Mouse (Mus musculus): ENCODE data around the gene Bmf. TPM values are rescaled to one million over a fixed set of nuclear protein-coding genes. Genes with fewer than 3 reads are reported as not detected.
A peak's percentile ranks its signal among the peaks of the same experiment; 100 is the strongest.

Gene Bmf
- total and polyA plus RNA-seq, 3 experiments = 2.9 to 7.0 (median 5.5) TPM

DNA sequence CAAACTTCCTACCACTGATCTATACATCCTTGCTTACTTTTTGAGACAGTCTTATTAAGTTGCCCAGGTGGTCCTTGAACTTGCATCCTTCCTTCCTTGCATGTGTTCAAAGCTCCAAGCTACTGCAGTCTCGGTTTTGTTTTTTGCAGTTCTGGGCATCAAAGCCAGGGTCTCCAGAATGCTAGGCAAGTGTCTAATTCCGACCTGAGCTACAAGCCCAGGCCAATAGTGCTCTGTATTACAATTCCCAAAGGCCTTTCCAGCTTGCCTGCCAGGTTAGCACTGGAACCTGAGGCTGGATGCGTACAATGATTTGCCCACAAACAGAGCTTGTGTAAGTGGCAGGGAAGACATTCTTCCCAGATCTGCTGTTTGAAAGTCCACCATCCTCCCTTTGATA is 7.8 kb downstream of the Bmf start:
- TF ChIP-seq POLR2A (IDR thresholded peaks at IDR 0.05; ENCODE audit: insufficient read depth, low read depth, low read length) = no peak
- no peak for TF ChIP-seq EP300 (IDR thresholded peaks at IDR 0.05; ENCODE audit: insufficient read depth, low read depth, low read length)
- no peak for TF ChIP-seq CTCF (IDR thresholded peaks at IDR 0.05)
- WGBS = 82% methylated on average over 3 of the region's 3 CpGs
- Histone ChIP-seq H3K79me2 (replicated peaks; ENCODE audit: control insufficient read depth, insufficient read depth, low read length) (no peaks in the 10 kb centered on the region), H3K4me1 (ENCODE audit: control insufficient read depth, insufficient read depth, low read length) (peaks cover 38% of the 10 kb centered on the region), H3K27me3 (ENCODE audit: control insufficient read depth, insufficient read depth, low read length) (no peaks in the 10 kb centered on the region), H3K36me3 (ENCODE audit: control insufficient read depth, insufficient read depth, low read length) (peaks cover 13% of the 10 kb centered on the region), H3K27ac (peak overlapping the region; percentile 95), H3K9ac (ENCODE audit: low read depth, low read length) (no peak overlapping the region), H3K4me3 (no peak overlapping the region)
- peak in 1 of 2 experiments; percentile 18 for DNase-seq
- intact Hi-C loops (cut with DNase I) = loop anchor here (2.0 kb wide), 1 partner anchor 31 kb away; no protein-coding TSS in a partner anchor

DNA sequence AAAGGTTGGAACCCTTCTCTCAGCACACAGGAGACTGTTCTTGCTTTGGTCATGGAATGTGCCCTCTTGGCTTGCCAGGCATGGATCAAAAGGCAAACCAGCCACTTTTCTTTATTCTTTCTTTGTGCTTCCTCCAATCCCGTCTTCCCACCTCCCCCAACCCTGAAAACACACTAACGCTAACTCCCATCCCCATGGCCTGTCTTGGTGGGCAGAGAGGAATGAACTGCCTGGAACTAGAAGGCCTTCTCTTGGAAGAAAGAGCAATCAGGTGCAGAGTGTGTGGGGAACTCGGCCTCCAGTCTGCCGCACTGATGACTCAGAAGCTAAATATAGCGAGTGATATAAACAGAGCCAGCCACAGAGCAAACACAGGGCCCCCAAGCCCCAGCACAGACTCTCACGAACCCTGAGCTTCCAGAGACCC is 8.8 kb downstream of the Bmf start:
- WGBS = 11% methylated on average over 6 of the region's 6 CpGs
- H3K4me3 ChIP-seq = no peak overlapping the region
- H3K79me2 ChIP-seq (replicated peaks; ENCODE audit: control insufficient read depth, insufficient read depth, low read length) = no peaks in the 10 kb centered on the region
- peak overlapping the region; percentile 50 for H3K9ac ChIP-seq (ENCODE audit: low read depth, low read length)
- TF ChIP-seq CTCF (IDR thresholded peaks at IDR 0.05) (no peak), POLR2A (IDR thresholded peaks at IDR 0.05; ENCODE audit: insufficient read depth, low read depth, low read length) (peak; percentile 44; the same call in 1 of the 2 replicates), EP300 (IDR thresholded peaks at IDR 0.05; ENCODE audit: insufficient read depth, low read depth, low read length) (0 out of 2 replicates have a peak, but pooled peaks have one; percentile 42)
- peaks cover 6% of the 10 kb centered on the region; the same call in 1 of the 2 replicates for H3K36me3 ChIP-seq (ENCODE audit: control insufficient read depth, insufficient read depth, low read length)
- H3K27me3 ChIP-seq (ENCODE audit: control insufficient read depth, insufficient read depth, low read length) = no peaks in the 10 kb centered on the region
- intact Hi-C loops (cut with DNase I) = loop anchor here (2.0 kb wide), 1 partner anchor 30 kb away; no protein-coding TSS in a partner anchor
- peak in 1 of 2 experiments; percentile 79 for DNase-seq
- peak overlapping the region; percentile 95 for H3K27ac ChIP-seq
- H3K4me1 ChIP-seq (ENCODE audit: control insufficient read depth, insufficient read depth, low read length) = peaks cover 32% of the 10 kb centered on the region

DNA sequence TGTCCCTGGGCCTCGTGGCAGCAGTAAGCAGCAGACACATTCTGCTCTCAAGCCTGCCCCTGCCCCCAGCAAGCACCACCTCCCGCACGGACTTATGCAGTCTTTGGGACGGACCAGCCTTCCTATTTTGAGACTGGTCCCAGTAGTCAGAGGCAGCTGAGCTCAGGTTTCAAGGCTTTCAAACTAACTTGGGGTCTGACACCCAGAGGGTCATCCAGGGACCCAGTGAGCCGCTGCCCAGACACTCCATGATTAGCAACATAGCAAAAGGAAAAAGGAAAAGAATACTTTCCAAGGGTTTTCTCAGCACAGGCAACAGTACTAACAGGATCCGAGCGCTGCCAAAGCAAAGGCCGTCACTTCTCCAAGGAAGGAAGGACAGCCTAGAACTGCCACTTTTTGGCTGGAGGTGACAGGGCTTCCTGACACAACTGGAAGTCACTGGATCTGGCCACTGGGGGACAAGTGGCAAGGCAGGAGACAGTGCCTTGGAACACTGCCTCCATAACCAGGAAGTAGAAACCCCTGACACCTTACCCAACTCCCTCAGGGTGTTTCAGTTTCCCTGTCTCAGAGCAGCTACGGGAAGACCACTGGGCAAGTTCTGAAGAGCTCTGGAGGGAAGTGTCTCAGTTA is 9.5 kb downstream of the Bmf start:
- Histone ChIP-seq H3K27me3 (ENCODE audit: control insufficient read depth, insufficient read depth, low read length) (no peaks in the 10 kb centered on the region), H3K27ac (peak overlapping the region; percentile 95), H3K4me1 (ENCODE audit: control insufficient read depth, insufficient read depth, low read length) (peaks cover 27% of the 10 kb centered on the region), H3K9ac (ENCODE audit: low read depth, low read length) (peak overlapping the region; percentile 5; the same call in 1 of the 2 replicates), H3K79me2 (replicated peaks; ENCODE audit: control insufficient read depth, insufficient read depth, low read length) (no peaks in the 10 kb centered on the region), H3K36me3 (ENCODE audit: control insufficient read depth, insufficient read depth, low read length) (peaks cover 4% of the 10 kb centered on the region; the same call in 1 of the 2 replicates), H3K4me3 (no peak overlapping the region)
- 0 out of 2 replicates have a peak, but pooled peaks have one; percentile 49 for TF ChIP-seq EP300 (IDR thresholded peaks at IDR 0.05; ENCODE audit: insufficient read depth, low read depth, low read length)
- TF ChIP-seq CTCF (IDR thresholded peaks at IDR 0.05) = peak; percentile 30; the same call in 1 of the 2 replicates
- TF ChIP-seq POLR2A (IDR thresholded peaks at IDR 0.05; ENCODE audit: insufficient read depth, low read depth, low read length) = peak; percentile 14; the same call in 1 of the 2 replicates
- 2% methylated on average over 9 of the region's 9 CpGs for WGBS
- peak; percentile 59 to 68 for DNase-seq
- intact Hi-C loops (cut with DNase I) = loop anchor here (2.0 kb wide), 1 partner anchor 29 kb away; no protein-coding TSS in a partner anchor

DNA sequence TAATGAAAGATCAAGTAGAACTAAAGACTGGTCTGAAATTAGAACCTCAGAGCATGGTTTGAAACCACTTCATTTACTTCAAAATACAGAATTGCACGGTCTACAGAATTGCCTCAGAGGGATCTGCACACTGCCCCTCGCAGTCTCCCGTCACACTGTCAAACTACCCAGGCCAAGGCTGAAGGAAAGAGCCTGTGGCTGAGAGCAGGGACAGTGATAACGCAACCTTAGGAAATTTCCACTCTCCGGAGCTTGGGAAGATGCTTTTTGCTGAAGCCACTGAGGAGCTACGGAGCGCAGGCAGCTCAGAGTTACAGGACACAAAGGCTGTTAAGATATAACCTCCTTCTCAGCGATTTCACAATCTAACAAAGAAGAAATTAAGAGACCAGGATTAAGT is 10.4 kb downstream of the Bmf start:
- no peaks in the 10 kb centered on the region for H3K27me3 ChIP-seq (ENCODE audit: control insufficient read depth, insufficient read depth, low read length)
- no peaks in the 10 kb centered on the region for H3K79me2 ChIP-seq (replicated peaks; ENCODE audit: control insufficient read depth, insufficient read depth, low read length)
- H3K4me1 ChIP-seq (ENCODE audit: control insufficient read depth, insufficient read depth, low read length) = peaks cover 23% of the 10 kb centered on the region
- intact Hi-C loops (cut with DNase I) = no loop called here
- WGBS = 70% methylated on average over 8 of the region's 8 CpGs
- peaks cover 4% of the 10 kb centered on the region; the same call in 1 of the 2 replicates for H3K36me3 ChIP-seq (ENCODE audit: control insufficient read depth, insufficient read depth, low read length)
- peak overlapping the region; percentile 95; the same call in 1 of the 2 replicates for H3K27ac ChIP-seq
- peak in 1 of 2 experiments; percentile 14 for DNase-seq
- TF ChIP-seq CTCF (IDR thresholded peaks at IDR 0.05) (no peak), POLR2A (IDR thresholded peaks at IDR 0.05; ENCODE audit: insufficient read depth, low read depth, low read length) (no peak), EP300 (IDR thresholded peaks at IDR 0.05; ENCODE audit: insufficient read depth, low read depth, low read length) (no peak)
- H3K4me3 ChIP-seq = no peak overlapping the region
- no peak overlapping the region for H3K9ac ChIP-seq (ENCODE audit: low read depth, low read length)

DNA sequence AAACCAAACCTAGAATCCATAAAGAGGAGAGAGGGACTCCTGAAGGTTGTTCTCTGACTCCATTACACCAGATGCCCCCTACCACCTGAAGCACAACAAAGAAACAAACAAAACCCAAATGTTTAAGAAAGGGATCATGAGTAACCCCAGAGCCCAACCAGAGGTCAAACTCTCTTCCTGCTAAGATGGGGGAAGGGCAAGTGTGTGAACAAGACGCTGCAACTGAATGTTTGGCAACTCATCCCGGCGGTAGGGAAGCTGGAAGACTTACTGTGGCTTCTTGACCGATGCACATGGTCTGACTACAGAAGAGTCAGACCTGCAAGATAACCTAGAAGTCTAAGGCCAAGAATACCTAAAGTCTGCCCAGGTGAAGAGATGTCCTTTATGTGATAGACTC is 12.3 kb downstream of the Bmf start:
- Histone ChIP-seq H3K79me2 (replicated peaks; ENCODE audit: control insufficient read depth, insufficient read depth, low read length) (no peaks in the 10 kb centered on the region), H3K9ac (ENCODE audit: low read depth, low read length) (no peak overlapping the region), H3K4me1 (ENCODE audit: control insufficient read depth, insufficient read depth, low read length) (peaks cover 28% of the 10 kb centered on the region), H3K4me3 (no peak overlapping the region), H3K36me3 (ENCODE audit: control insufficient read depth, insufficient read depth, low read length) (peaks cover 11% of the 10 kb centered on the region), H3K27ac (no peak overlapping the region), H3K27me3 (ENCODE audit: control insufficient read depth, insufficient read depth, low read length) (no peaks in the 10 kb centered on the region)
- DNase-seq = peak in 1 of 2 experiments; percentile 15
- TF ChIP-seq CTCF (IDR thresholded peaks at IDR 0.05) = no peak
- no peak for TF ChIP-seq POLR2A (IDR thresholded peaks at IDR 0.05; ENCODE audit: insufficient read depth, low read depth, low read length)
- no peak for TF ChIP-seq EP300 (IDR thresholded peaks at IDR 0.05; ENCODE audit: insufficient read depth, low read depth, low read length)
- intact Hi-C loops (cut with DNase I) = no loop called here
- WGBS = 53% methylated on average over 4 of the region's 4 CpGs

DNA sequence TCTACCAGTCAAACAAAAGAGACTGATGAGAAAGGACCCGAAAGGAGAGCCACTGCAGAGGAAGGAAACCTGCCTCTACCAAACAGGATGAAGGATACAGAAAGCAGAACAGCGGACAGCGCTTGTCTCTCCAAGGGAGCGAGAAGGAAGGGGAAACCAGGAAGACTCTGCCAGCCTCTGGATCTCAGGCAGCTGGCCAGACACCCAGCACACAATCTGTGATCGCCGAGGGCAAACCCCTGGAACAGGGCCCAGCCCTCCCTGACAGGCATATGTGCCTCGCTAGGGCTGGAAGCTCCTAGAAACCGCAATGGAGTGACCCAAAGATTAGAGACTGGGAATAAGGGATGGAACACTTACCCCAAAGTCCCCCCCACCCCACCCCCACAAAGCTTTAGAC is 12.9 kb downstream of the Bmf start:
- H3K4me3 ChIP-seq = no peak overlapping the region
- peak; percentile 70 to 82 for DNase-seq
- no peak overlapping the region for H3K9ac ChIP-seq (ENCODE audit: low read depth, low read length)
- H3K79me2 ChIP-seq (replicated peaks; ENCODE audit: control insufficient read depth, insufficient read depth, low read length) = no peaks in the 10 kb centered on the region
- peaks cover 11% of the 10 kb centered on the region for H3K36me3 ChIP-seq (ENCODE audit: control insufficient read depth, insufficient read depth, low read length)
- peak overlapping the region; percentile 44; the same call in 1 of the 2 replicates for H3K27ac ChIP-seq
- peaks cover 31% of the 10 kb centered on the region for H3K4me1 ChIP-seq (ENCODE audit: control insufficient read depth, insufficient read depth, low read length)
- TF ChIP-seq EP300 (IDR thresholded peaks at IDR 0.05; ENCODE audit: insufficient read depth, low read depth, low read length) (0 out of 2 replicates have a peak, but pooled peaks have one; percentile 10), CTCF (IDR thresholded peaks at IDR 0.05) (no peak)
- intact Hi-C loops (cut with DNase I) = no loop called here
- no peaks in the 10 kb centered on the region for H3K27me3 ChIP-seq (ENCODE audit: control insufficient read depth, insufficient read depth, low read length)
- 21% methylated on average over 8 of the region's 8 CpGs for WGBS
